Mouse (Mus musculus) retina, postnatal 1 day (tissue): ENCODE results near the gene Hoxc5.
A peak's percentile ranks its signal among the peaks of the same experiment; 100 is the strongest.

Source experiments
- DNase-seq: peaks from one replicate; pipeline ENCODE4 v3.0.0-alpha.2; 2012

Hoxc5 gene

GRCm38 (mm10) chr15:102945185-102946077 is 21.8 kb upstream of the Hoxc5 start:
- DNase-seq, result no peak

GRCm38 (mm10) chr15:102947276-102947675 is 20.0 kb upstream of the Hoxc5 start:
- no peak for DNase-seq

- DNase-seq, result no peak
Observed at GRCm38 (mm10) chr15:102948842-102949241, 18.4 kb upstream of the Hoxc5 start.

- no peak for DNase-seq
Observed at GRCm38 (mm10) chr15:102949696-102950095, 17.5 kb upstream of the Hoxc5 start.

- DNase-seq, result no peak
Observed at GRCm38 (mm10) chr15:102950877-102951276, 16.4 kb upstream of the Hoxc5 start.

GRCm38 (mm10) chr15:102953561-102953960 is 13.7 kb upstream of the Hoxc5 start:
- DNase-seq, result no peak

GRCm38 (mm10) chr15:102954192-102955006 is 12.8 kb upstream of the Hoxc5 start, which contains the start of gene Hoxc11:
Gene Hoxc11 (plus strand): TSS chr15:102954427.
- DNase-seq, result no peak

- no peak for DNase-seq
Observed at GRCm38 (mm10) chr15:102955007-102955382, 12.2 kb upstream of the Hoxc5 start.

GRCm38 (mm10) chr15:102955833-102956640 is 11.2 kb upstream of the Hoxc5 start:
- no peak for DNase-seq

- no peak for DNase-seq
Observed at GRCm38 (mm10) chr15:102956906-102957305, 10.3 kb upstream of the Hoxc5 start.

GRCm38 (mm10) chr15:102959663-102960191 is 7.5 kb upstream of the Hoxc5 start:
- DNase-seq, result peak; percentile 32

- no peak for DNase-seq
Observed at GRCm38 (mm10) chr15:102961728-102962127, 5.5 kb upstream of the Hoxc5 start.

GRCm38 (mm10) chr15:102962492-102962891 is 4.8 kb upstream of the Hoxc5 start:
- peak; percentile 38 for DNase-seq

GRCm38 (mm10) chr15:102963259-102963658 is 4.0 kb upstream of the Hoxc5 start:
- no peak for DNase-seq

GRCm38 (mm10) chr15:102963671-102964640 is 3.3 kb upstream of the Hoxc5 start:
- peak; percentile 61 for DNase-seq

- DNase-seq, result no peak
Observed at GRCm38 (mm10) chr15:102965003-102965891, 2.0 kb upstream of the Hoxc5 start.

GRCm38 (mm10) chr15:102965892-102966775 is 1.1 kb upstream of the Hoxc5 start:
- DNase-seq, result peak; percentile 90

- DNase-seq, result no peak
Observed at GRCm38 (mm10) chr15:102966776-102967311, 399 bp upstream of the Hoxc5 start, which contains the start of gene Hoxc10. Gene Hoxc10 (plus strand): TSS chr15:102966796.
